Mouse (Mus musculus): Measurements from ENCODE around the gene Arid4b.
A peak's percentile ranks its signal among the peaks of the same experiment; 100 is the strongest.

The Arid4b gene

DNA sequence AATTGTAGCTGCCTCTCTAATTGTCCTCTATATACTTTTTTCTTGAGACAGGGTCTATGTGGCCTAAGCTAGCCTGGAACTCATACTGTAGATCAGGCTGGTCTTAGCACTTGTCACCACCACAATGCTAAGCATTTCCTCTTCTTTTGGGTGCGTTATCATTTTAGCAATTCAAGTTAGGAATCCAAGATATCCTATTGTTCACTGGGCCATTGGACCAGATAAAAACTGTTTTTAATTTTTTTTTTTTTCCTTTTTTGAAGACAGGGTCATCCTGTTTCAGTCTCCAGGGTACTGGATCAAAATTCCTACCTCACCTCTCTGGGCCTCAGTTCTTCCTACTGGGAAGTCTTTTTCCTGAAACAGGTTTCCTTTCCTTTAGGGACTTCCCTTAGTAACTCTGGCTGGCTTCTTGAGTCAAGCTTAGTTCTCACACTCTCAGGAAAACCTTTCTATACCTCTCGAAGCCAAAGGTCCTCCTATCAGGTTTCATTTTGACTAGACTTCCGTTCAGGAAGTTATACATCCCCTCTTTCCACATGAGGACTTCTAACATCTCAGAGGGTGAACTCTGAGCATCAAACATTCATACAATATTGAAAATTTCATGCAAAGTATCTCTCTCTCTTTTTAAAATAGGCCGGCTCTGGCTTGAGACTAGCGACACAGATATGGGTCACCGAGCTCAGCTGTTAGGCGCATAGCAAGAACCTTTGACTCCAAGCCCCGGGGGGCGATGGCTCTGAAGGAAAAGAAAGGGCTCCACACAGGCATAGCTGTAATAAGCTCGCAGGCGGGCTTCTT is 621 bp upstream of the Arid4b start:
- DNase-seq (ENCODE audit: low spot score), result peak; percentile 7

DNA sequence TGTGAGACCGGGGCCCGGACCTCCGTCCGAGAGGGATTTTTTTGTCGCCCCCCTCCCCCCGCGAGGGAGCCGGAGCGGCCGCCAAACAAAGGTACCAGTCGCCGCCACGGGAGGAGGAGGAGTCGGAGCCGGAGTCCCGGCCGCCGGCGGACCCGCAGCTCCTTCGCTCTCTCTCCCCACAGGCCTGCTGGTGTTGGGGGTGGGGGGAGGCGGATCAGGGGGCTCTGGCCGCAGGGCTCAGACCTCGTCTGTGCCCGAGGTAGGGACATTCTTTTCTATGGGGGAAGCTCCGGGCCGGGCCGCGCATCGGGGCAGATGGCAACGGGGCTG is 875 bp downstream of the Arid4b start:
- DNase-seq (ENCODE audit: low spot score), result peak; percentile 48

DNA sequence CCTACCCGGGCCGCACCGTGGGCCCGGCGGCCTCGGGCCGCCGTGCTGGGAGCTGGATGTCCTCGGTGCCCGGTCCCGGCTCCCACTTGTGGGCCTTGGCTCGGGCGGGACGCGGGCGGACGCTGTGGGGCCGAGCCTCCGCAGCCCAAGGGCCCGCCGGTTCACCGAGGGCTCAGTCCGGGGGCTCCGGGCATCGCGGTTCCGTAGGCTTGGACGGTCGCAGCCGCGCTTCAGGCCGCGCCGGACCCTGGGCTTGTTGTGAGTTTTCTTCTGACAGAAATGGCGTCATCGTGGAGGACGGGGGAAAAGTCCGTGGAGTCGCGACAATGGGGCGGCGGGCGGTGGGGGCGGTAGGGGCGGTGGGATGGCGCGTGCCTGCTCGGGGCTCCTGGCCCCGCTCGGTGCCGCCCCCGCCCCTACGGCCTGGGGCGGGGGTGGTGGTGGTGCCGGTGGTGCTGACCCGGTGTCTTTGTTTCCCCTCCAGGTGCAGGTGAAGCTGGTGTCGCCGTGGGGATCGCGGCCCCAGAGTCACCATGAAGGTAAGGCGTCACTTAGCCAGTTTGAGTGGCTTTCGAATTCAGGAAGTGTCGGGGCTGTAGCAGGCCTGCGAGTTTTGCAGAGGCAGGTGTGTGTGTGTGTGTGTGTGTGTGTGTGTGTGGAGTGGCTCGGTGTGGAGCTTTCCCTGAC is 1.5 kb downstream of the Arid4b start:
- no peak for DNase-seq (ENCODE audit: low spot score)

DNA sequence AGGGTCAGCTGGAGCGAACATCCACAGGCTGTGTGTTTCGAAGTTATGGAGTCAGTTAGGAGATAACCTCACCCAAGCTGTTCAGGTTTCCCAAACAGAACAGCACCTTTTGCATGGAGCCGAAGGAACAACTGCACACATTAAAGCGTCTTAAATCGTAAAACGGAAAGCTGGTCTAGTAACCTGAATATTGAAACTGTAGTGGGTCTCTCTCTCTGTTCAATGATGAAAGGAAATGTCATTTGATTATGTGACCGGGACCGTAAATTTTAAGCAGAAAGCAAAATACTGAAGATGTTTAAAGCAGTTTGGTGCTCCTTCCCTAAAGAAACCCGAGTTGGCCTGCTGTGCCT is 2.0 kb downstream of the Arid4b start:
- DNase-seq (ENCODE audit: low spot score), result no peak

DNA sequence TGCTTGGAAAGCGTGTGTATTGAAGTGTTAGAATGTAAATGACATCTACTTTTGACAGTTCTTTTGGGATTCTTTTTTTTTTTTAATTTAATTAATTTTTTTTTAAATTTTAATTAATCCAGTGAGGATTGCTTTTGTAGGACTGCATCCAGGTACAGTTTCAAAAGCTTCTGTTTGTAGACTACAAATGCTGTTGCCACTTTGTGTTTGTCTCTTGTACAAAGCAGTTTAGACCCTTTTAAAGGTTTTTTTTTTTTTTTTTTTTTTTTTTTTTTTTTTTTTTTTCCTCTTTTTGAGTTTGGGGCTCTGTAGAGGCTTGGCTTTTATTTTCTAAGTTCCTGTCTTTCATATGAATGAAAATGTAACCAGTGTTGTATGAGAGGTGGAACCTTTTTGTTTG is 2.7 kb downstream of the Arid4b start:
- DNase-seq (ENCODE audit: low spot score), result no peak

DNA sequence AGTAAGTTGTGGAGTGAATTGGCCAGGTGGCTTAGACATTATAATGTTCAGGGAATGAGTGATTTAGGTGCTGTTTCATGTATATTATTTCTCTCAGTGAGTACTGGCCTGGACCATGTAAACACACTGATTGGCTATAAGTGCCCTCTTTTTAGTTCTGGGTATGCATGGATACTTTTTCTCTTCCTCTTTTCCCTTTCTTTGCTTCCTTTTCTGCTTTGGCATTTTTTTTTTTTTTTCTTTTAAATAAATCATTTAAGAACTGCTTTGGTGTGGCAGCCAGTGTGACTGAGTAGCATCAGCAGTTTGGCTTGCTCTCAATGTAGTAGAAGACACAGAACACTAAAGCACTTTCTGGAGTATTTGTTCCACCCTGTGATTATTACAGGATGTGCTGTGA is 5.0 kb downstream of the Arid4b start:
- no peak for DNase-seq (ENCODE audit: low spot score)

DNA sequence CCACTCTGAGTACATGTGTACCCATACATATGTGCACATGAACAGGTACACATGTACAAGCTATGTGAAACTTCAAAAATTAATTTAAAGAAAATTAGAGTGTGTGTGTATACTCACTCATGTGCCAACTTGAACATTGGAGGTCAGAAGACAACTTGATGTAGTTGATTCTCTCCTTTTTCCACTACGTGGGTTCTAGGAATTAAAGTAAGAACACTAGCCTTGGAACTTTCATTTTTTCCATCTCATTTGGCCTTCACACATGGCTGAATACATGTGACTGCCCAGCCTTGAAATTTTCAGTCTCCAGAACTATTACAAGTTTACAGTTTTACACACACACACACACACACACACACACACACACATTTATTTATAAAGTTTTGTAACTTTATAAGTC is 6.3 kb downstream of the Arid4b start:
- DNase-seq (ENCODE audit: low spot score), result no peak

DNA sequence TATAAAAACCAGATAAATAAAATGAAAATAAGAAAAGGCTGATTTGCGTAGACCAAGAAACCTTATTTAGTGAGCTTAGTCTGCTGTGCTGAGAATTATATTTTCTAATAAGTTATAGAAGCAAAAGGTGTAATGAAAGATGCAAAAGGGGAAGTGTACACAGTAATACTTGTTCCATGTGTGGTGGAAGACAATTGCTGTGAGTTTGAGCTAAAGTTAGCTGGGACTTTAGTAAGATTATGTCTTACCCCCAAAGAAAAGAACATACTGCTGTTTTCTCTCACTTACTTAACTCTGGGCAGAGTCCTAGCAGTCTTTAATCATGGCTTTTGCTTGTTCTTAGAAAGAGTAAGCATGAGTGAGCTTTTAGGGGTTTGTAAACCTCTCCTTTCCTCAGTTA is 11.3 kb downstream of the Arid4b start:
- no peak for DNase-seq (ENCODE audit: low spot score)

DNA sequence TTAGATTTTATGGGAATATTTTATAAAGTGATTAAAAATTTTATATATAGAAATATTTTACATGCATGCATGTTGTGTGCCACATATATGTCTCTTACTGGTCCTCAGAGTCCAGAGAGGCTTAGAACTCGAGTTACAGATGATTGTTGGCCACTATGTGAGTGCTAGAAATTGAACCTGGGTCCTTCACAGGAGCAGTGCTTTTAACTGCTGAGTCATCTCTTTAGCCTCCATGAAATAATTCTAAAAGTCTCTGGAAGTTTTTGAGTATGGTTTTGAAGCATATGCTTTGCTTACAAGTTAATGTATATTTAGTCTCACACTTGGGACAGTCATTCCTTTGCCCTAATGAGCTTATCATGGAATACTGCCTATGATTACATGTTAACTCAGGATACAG is 12.3 kb downstream of the Arid4b start:
- DNase-seq (ENCODE audit: low spot score), result no peak

DNA sequence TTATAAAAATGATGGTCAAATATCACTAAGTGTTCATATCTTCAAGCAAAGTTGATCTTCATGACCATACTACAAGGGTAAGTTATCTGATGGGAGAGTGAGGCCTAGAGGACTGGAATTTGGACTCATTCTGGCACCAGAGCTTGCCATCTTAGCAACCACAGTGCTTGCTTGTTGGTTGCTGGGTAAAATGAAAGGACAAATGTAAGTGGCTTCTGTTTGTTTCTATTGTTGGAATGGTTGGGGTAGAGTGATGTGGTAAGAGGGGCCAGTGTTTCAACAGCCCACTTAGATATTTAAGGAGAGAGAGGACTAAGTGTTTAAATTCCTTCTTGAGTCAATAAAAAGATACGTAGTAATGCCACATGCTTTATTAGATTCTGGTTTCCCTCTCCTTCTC is 25.6 kb downstream of the Arid4b start:
- DNase-seq (ENCODE audit: low spot score), result no peak

DNA sequence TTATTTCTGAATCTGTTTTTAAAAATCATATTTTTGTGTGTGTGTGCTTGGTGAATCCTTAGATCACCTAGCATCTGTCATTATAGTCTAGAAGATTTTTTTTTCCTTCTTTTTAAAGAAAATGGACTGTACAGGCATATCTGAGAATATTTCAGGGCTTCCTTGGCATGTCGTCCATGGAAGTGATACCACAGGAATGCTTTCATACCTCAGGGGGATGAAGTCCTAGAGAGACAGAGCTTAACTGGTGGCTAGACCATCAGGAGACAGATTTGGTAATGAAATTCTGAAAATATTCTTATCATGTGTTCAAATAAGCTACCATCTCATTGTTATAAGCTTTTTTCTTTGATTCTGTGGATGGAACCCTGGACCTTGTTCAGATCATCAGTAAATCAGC is 40.0 kb downstream of the Arid4b start:
- no peak for DNase-seq (ENCODE audit: low spot score)

DNA sequence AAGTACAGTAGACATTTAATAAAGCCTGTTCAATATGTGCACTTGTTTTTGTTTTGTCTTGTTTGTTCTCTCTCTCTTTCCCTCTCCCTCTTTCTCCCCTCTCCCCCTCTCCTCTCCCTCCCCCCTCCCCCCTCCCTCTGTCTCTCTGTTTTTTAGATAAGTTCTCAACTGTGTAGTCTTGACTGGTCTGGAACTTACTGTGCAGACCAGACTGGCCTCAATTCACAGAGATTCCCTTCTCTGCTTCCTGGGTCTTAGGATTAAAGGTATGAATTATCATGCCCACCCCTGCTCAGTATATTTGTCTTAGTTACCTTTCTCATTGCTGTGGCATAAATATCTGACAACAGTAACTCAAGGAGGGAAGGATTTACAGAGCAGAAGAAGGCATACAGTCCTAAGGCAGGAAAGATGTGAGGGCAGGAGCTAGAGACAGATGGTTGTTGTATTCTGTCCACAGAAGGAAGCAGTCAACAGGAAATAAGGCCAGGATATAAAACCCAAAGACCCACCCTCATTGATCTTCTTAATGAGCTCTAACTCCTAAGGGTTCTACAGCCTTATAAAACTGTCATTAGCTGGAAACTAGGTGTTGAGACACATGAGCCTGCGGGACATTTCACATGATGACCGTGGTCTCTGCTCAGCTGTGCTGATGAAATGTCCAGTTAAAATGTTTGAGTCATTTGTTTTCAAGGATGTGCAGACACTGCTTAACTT is 47.3 kb downstream of the Arid4b start:
- no peak for DNase-seq (ENCODE audit: low spot score)

DNA sequence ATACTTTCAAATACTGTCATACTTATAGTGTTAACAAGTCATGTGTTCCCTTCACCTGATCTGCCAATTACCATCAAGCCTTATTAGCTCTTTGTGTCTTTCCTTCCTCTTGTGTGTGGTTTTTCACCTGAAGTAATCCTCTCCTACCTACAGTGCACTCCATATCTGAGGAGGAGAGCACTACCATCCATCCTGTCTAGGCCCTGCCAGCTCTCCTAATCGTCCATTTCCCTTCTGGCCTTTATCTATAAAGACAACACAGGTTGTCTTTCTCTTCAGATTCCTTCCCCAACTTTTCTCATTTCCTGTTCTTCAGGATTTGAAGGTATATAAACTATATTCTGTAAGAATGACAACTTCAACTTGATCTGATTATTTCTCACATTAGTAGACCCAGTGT is 48.1 kb downstream of the Arid4b start:
- DNase-seq (ENCODE audit: low spot score), result no peak

DNA sequence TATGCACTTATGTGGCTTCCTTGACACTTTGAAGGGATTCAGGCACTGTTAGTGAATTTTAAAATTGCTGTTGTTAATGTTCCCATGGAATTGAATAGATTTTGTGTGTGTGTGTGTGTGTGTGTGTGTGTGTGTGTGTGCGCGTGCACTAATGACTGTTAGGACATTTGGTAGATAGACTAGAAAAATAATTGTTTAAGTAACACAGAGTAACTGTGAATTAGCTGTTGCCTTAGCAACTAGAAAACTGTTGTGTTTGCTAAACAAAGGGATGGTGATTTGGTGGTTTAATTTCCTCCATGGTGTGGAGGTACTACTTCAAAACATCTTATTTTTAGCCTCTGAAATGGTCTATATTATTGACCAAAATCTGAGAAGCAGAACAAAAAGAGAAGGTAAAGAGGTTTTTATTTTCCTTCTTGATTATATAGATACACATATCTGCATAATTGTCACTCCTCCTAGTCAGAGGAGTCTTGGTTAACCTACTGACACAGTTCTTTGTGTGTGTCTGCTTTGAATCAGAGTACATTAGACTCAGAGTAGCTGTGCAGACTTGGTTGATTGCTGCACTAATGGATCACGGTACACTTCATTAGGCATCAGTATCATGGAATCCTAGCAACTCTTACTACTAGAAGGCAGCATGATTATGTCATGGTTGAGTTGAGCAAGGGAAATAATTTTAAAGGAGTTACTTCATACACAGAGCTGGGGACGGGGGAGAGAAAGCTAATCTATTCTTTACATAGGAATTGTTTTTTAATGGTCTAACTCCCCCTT is 50.9 kb downstream of the Arid4b start:
- DNase-seq (ENCODE audit: low spot score), result no peak

DNA sequence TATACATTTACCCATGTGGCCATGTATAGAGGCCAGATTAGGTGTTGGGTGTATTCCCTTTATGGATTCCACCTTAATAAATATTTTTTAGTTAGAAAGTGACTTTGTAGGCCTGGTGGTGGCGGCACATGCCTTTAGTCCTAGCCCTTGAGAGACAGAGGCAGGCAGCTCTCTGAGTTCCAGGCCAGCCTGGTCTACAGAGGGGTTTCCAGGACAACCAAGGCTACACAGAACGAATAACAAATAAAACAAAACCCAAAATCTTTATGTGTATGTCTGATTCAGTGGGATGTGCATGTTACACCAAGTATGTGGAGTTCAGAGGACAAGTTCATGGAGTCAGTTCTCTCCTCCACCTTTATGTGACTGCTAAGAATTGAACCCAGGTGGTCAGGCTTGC is 52.8 kb downstream of the Arid4b start:
- DNase-seq (ENCODE audit: low spot score), result no peak

DNA sequence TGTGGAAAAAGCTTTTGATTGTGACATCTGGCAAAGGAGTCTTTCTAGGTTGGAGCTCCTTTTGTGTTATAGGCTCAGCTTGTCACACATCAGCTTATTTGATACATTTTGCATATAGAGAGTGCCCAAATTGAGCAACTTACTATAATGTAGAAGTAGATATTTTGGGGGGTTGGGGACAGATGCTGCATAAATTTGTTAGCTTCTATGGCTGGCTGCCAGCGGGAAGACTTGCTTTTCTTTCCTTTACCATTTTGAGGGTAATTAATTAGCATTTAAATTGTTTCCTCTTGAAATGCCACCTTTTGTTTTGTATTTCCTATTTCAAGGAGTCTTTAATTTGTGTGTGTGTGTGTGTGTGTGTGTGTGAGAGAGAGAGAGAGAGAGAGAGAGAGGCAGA is 68.6 kb downstream of the Arid4b start:
- DNase-seq (ENCODE audit: low spot score), result no peak

DNA sequence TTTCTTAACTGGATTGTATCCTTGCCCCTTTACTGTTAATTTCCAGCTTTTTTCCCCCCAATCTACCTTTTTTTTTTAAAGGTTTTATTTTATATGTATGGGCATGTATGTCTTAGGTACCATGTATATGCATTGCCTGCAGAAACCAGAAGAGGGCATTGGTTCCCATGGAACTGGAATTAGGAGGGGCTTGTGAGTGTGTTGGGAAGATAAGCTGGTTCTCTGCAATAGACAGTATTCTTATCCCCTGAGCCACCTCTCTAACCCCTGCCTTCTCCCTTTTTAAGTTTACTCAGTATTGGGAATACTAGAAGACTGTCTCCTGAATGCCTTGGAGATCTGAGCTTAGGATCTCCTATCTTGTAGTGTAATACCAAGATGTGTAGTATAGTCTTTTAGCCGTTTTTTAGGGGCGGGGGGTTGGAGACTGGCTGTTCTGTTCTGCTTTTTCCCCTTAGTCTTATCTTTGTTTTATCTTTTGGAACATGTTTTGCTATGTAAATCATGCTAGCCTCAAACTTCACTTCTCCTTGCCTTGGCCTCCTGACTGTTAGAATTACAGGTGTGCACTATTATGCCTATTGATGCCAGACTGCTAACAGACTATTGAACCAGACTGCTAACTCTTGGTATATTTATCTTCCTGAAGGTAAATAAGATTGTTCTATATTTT is 79.4 kb downstream of the Arid4b start:
- DNase-seq (ENCODE audit: low spot score), result no peak

DNA sequence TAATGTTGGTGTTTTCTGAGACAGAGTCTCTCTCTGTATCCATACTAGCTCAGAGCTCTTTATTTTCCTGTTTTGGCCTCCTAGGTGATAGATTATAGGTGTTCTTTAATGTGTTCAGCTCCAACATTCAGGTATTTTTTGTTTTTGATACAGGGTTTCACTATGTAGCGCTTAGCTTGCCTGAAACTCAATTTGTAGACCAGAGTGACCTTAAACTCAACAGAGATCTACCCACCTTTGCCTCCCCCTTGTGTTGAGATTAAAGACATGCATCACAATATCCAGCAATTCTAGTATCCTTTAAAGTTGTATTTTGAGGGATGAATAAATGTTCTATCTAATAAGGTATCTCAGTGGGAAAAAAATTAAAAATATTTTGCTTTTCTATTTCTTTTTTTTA is 115.0 kb downstream of the Arid4b start:
- DNase-seq (ENCODE audit: low spot score), result no peak

DNA sequence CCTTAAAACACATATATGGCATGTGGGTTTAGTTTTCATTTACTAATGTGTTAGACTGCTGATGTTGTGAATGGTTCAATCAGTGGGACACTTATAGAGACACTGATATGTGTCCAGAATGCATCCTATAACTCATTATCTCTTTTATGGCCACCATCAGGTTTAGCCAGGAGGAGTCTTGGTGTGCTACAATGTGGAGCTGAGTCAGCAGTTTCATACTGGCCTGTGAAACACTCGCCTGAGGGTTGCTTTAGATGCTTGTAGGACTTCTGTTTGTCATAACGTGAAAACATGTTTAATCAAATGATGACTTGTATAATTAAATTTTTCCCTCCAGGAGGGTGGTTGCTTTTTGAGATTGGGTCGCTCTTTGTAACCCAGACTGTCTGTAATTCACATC is 116.6 kb downstream of the Arid4b start:
- no peak for DNase-seq (ENCODE audit: low spot score)

DNA sequence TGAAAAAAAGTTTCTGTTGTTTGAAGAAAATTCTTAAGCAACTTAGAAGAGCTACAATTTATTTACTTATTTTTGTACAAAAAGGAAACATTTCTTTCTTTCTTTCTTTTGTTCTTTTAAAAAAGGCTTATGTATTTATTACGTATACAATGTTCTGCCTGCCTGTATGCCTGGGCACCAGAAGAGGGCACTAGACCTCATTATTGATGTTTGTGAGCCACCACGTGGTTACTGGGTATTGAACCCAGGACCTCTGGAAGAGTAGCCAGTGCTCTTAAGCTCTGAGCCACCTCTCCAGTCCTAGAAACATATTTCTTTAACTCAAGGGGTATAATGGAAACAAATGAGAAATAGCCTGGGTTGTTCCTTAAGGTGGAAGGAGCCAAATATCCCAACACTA is 182.9 kb downstream of the Arid4b start:
- DNase-seq (ENCODE audit: low spot score), result no peak

All from layer of hippocampus, adult 9-10 months (tissue).